Mouse (Mus musculus) limb, embryonic 11.5 days (tissue): ENCODE data around the gene Gm7138. TPM values are rescaled to one million over a fixed set of nuclear protein-coding genes. Genes with fewer than 3 reads are reported as not detected.
"Not testable (repeated sequence)": the region's sequence is repeated elsewhere in the genome, so short reads cannot be mapped to it uniquely, and the experiment has no call there.

Experiments used
- ATAC-seq: fragments of 200-750 bp; cut with Nextera tagmentation; 2 replicates; pipeline ENCODE4 v1.8.0; 2017; ENCODE audit warnings: low read depth; ENCODE audit not compliant: insufficient number of reproducible peaks, low FRiP score, low TSS enrichment
- DNase-seq: peaks from one replicate; pipeline ENCODE4 v3.0.0-alpha.2; 2015; ENCODE audit warnings: low spot score
- H3K27ac ChIP-seq: fragments of 300-500 bp; sonication (generic); replicated peaks from 2 replicates; pipeline ENCODE4 v1.5.1; 2014; ENCODE audit warnings: low read depth, mild to moderate bottlenecking, low read length
- H3K27me3 ChIP-seq: fragments of 300-500 bp; sonication (generic); 2 replicates; pipeline ENCODE4 v1.6.1; 2014; ENCODE audit warnings: mild to moderate bottlenecking, low read length, mixed read lengths; ENCODE audit not compliant: control insufficient read depth, insufficient read depth
- H3K36me3 ChIP-seq: fragments of 300-500 bp; sonication (generic); 2 replicates; pipeline ENCODE4 v1.6.1; 2014; ENCODE audit warnings: mild to moderate bottlenecking, low read length, moderate library complexity, mixed read lengths; ENCODE audit not compliant: control insufficient read depth, insufficient read depth
- H3K4me1 ChIP-seq: fragments of 300-500 bp; sonication (generic); 2 replicates; pipeline ENCODE4 v1.6.1; 2014; ENCODE audit warnings: low read length, mixed read lengths; ENCODE audit not compliant: control insufficient read depth, insufficient read depth
- H3K4me2 ChIP-seq: fragments of 300-500 bp; sonication (generic); 2 replicates; pipeline ENCODE4 v1.6.1; 2014; ENCODE audit warnings: low read depth, mild to moderate bottlenecking, moderate library complexity; ENCODE audit not compliant: severe bottlenecking
- H3K4me3 ChIP-seq: fragments of 300-500 bp; sonication (generic); 2 replicates; pipeline ENCODE4 v1.5.1; 2014; ENCODE audit warnings: low read depth, low read length
- H3K9ac ChIP-seq: fragments of 300-500 bp; sonication (generic); 2 replicates; pipeline ENCODE4 v1.6.1; 2014; ENCODE audit warnings: mild to moderate bottlenecking, low read length
- H3K9me3 ChIP-seq: fragments of 300-500 bp; sonication (generic); 2 replicates; pipeline ENCODE4 v1.6.1; 2016; ENCODE audit warnings: low read length; ENCODE audit not compliant: control insufficient read depth
- WGBS: fragments of 180-500 bp; shearing (Covaris S2); extraction: QIAGEN DNeasy Blood & Tissue Kit; methylation state at CpG from one replicate; pipeline ENCODE4 v1.1.7; 2014; 5-methylcytosine and 5-hydroxymethylcytosine counted together
- polyA plus RNA-seq: library from polyadenylated mRNA; unstranded; fragments of >200 nt; fragmentation: Nextera tagmentation; extraction: Ambion mirVana; gene quantifications from 2 replicates; pipeline ENCODE4 v1.2.1, GENCODE M21; 2014

Gene Gm7138
- polyA plus RNA-seq, 1 experiment from 2014 or later, result not detected

DNA sequence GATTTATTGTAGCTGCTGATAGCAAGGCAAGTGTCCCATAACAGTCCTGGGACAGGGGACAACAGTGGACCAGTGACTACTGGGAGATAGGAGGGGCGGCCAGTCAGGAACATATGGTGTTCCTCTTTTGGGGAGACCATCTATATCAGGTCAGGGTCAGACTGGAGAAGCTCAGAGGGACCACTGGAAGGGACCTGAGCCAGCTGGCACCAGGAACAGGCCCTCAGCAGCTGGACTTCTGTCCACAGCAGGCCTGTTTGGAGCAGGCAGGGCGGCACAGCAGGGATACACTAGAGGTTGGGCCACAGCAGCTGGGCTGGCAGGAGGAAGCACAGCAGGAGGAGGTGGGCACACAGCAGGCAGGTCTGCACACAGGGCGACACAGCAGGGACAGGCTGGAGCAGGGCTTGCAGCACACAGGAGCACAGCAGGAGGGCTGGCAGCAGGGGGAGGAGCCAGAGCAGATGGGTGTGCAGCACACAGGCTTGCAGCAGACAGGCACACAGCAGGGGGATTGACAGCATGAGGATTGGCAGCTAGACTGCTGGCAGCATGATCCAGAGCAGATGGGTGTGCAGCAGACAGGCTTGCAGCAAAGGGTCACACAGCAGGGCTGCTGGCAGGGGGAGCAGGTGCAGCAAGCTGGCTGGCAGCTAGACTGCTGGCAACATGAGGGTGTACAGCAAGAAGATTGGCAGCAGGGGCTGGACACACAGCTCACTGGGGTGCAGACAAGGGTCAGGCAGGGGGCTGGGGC is 21.6 kb upstream of the Gm7138 start:
- not testable (repeated sequence) for H3K9ac ChIP-seq, DNase-seq, H3K4me2 ChIP-seq, H3K4me3 ChIP-seq, H3K27ac ChIP-seq, H3K9me3 ChIP-seq, H3K36me3 ChIP-seq, ATAC-seq, H3K4me1 ChIP-seq, H3K27me3 ChIP-seq
- WGBS, result 24% methylated on average over 3 of the region's 3 CpGs

DNA sequence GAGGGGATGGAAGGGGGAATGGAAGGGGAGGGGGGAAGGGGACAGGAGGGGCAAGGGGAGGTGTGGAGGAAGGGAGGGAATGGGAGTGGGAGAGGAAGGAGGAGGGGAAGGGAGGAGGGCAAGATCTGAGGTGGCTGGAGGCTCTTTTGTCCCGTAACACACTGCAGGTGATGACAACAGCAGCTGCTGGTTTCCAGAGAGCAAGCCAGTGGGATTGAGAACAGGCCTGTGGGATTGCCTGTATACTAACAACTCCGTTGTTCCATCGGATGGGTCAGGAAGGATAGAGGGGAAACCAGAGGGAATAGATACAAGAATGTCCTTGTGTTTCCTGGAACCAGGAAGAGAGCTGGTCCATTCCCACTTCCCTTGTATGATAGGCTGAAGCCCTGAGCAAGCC is 20.9 kb upstream of the Gm7138 start:
- no peaks in the 10 kb centered on the region for H3K36me3 ChIP-seq
- ATAC-seq (no peak), DNase-seq (no peak)
- H3K9me3 ChIP-seq, result no peaks in the 10 kb centered on the region
- H3K27ac ChIP-seq, result no peak overlapping the region
- no peak overlapping the region for H3K4me3 ChIP-seq
- no peak overlapping the region for H3K9ac ChIP-seq
- no peak overlapping the region for H3K4me2 ChIP-seq
- 13% methylated on average over 3 of the region's 3 CpGs for WGBS
- no peaks in the 10 kb centered on the region for H3K4me1 ChIP-seq
- no peaks in the 10 kb centered on the region for H3K27me3 ChIP-seq

DNA sequence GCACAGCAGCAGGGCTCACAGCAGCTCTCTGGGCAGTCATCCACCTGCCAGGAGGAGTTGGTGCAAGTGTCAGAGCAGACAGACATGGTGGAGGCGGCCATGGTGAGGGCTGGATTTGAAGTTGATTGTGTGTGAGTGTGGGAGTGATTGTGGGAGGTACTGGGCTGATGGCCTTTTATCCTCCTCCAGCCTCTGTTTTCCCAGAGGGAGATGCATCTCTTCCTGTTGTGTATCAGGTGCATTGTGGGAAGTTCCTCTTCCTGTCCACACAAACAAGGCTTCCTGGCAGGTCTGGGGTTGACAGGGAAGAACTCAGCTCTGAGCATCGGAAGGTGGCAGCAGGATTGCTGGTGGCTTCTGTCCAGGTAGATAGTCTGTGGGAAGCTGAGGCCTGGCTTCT is 18.2 kb upstream of the Gm7138 start, which contains the start of gene Gm9639:
Gm9639 (minus strand) TSS at position 101 of the 400 bp plus-strand sequence.
- DNase-seq, result no peak
- H3K9me3 ChIP-seq, result no peaks in the 10 kb centered on the region
- H3K27me3 ChIP-seq, result no peaks in the 10 kb centered on the region
- no peaks in the 10 kb centered on the region for H3K36me3 ChIP-seq
- H3K4me2 ChIP-seq, result no peak within 1 kb of the TSS
- no peak for ATAC-seq
- H3K4me1 ChIP-seq, result no peaks in the 10 kb centered on the region
- no peak within 1 kb of the TSS for H3K4me3 ChIP-seq
- 60% methylated on average over 2 of the region's 2 CpGs for WGBS
- H3K27ac ChIP-seq, result no peak within 1 kb of the TSS
- H3K9ac ChIP-seq, result no peak within 1 kb of the TSS

DNA sequence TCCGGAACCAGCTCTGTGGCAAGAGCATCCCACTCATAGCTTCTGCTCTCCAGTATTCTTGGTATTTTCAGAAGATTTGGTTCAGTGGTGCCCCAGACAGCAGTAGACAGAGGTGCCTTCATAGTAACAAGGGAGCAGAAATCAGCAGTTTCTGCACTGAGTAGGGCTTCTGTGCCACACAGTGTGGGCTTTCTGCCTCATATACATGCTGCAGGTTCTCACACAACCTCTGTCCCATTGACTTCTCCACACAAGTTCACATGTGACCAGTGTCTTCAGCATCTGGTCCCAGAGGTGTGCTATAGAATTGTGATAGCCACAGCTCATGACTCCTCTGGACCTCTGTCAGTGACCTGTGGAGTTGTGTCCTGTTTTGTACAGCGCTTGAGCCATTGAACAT is 11.9 kb upstream of the Gm7138 start:
- no peaks in the 10 kb centered on the region for H3K9me3 ChIP-seq
- no peak overlapping the region for H3K4me2 ChIP-seq
- no peak overlapping the region for H3K9ac ChIP-seq
- H3K4me1 ChIP-seq, result no peaks in the 10 kb centered on the region
- H3K4me3 ChIP-seq, result no peak overlapping the region
- H3K27ac ChIP-seq, result no peak overlapping the region
- DNase-seq (no peak), ATAC-seq (no peak)
- H3K27me3 ChIP-seq, result no peaks in the 10 kb centered on the region
- 69% methylated on average over 2 of the region's 2 CpGs for WGBS
- no peaks in the 10 kb centered on the region for H3K36me3 ChIP-seq

DNA sequence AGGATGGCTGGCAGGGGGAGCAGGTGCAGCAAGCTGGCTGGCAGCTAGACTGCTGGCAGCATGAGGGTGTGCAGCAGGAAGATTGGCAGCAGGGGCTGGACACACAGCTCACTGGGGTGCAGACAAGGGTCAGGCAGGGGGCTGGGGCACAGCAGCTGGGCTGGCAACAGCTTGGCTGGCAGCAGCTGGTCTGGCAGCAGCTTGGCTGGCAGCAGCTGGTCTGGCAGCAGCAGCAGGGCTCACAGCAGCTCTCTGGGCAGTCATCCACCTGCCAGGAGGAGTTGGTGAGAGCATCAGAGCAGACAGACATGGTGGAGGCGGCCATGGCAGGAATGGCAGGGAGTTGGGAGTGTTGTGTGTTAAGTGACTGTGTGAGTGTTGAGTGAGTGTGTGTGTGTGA is 11.1 kb upstream of the Gm7138 start, which contains the start of gene Gm7137:
Gm7137 (minus strand) TSS at position 325 of the 400 bp plus-strand sequence.
- not testable (repeated sequence) for H3K9ac ChIP-seq, H3K4me2 ChIP-seq, H3K4me1 ChIP-seq, H3K27me3 ChIP-seq, ATAC-seq, H3K36me3 ChIP-seq, DNase-seq, H3K27ac ChIP-seq, H3K9me3 ChIP-seq, H3K4me3 ChIP-seq
- no CpG with 5 or more reads among the region's 1 CpGs for WGBS

DNA sequence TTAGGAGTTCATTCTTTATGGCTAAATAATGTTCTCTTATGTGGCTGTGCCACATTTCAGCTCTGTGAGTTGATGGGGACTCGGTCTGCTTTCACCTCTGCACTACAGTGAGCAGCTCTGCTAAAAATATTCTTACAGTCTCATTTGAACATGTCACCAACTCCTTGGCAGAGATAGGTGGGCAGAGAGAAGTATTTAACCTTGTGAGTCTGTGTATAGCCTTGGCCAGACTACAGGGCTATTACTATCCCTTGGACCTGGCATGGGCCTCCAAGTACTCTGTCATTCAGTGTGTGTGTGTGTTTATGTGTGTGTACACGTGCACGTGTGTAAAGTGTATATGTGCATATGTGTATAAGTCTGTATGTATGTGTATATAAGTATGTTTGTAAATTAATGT is 6.7 kb upstream of the Gm7138 start:
- not testable (repeated sequence) for H3K4me3 ChIP-seq, ATAC-seq, H3K4me2 ChIP-seq, H3K36me3 ChIP-seq, DNase-seq, H3K4me1 ChIP-seq, H3K27ac ChIP-seq, H3K27me3 ChIP-seq, H3K9me3 ChIP-seq, H3K9ac ChIP-seq
- WGBS, result 100% methylated on average over 1 of the region's 3 CpGs

DNA sequence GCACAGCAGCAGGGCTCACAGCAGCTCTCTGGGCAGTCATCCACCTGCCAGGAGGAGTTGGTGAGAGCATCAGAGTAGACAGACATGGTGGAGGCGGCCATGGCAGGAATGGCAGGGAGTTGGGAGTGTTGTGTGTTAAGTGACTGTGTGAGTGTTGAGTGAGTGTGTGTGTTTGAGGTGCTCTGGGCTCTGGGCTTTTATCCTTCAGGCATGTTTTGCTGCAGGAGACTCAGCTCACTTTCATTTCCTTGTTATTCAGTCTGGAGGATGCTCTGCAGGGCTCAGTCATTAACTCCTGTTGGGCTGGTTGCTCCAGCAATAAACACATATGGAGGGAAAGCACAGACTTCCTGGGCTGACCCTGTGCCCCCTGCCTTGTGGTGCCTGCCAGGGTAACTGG is 5.7 kb upstream of the Gm7138 start, which contains the start of gene Gm3250:
Gm3250 (minus strand) TSS at position 101 of the 400 bp plus-strand sequence.
- not testable (repeated sequence) for H3K4me2 ChIP-seq, DNase-seq, H3K4me3 ChIP-seq, H3K4me1 ChIP-seq, H3K9ac ChIP-seq, H3K9me3 ChIP-seq, H3K36me3 ChIP-seq, ATAC-seq, H3K27ac ChIP-seq, H3K27me3 ChIP-seq
- WGBS, result 67% methylated on average over 1 of the region's 1 CpGs

DNA sequence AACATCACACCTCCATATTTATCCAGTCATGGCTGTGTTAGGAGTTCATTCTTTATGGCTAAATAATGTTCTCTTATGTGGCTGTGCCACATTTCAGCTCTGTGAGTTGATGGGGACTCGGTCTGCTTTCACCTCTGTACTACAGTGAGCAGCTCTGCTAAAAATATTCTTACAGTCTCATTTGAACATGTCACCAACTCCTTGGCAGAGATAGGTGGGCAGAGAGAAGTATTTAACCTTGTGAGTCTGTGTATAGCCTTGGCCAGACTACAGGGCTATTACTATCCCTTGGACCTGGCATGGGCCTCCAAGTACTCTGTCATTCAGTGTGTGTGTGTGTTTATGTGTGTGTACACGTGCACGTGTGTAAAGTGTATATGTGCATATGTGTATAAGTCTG is 4.6 kb downstream of the Gm7138 start:
- H3K9me3 ChIP-seq, H3K27me3 ChIP-seq, H3K4me2 ChIP-seq, DNase-seq, H3K4me3 ChIP-seq, H3K27ac ChIP-seq, H3K9ac ChIP-seq, ATAC-seq, H3K36me3 ChIP-seq, H3K4me1 ChIP-seq: not testable (repeated sequence)
- WGBS, result 100% methylated on average over 1 of the region's 3 CpGs

DNA sequence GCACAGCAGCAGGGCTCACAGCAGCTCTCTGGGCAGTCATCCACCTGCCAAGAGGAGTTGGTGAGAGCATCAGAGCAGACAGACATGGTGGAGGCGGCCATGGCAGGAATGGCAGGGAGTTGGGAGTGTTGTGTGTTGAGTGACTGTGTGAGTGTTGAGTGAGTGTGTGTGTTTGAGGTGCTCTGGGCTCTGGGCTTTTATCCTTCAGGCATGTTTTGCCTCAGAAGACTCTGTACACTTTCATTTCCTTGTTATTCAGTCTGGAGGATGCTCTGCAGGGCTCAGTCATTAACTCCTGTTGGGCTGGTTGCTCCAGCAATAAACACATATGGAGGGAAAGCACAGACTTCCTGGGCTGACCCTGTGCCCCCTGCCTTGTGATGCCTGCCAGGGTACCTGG is 5.5 kb downstream of the Gm7138 start, which contains the start of gene Gm3238:
Gm3238 (minus strand) TSS at position 101 of the 400 bp plus-strand sequence.
- H3K4me2 ChIP-seq, H3K4me3 ChIP-seq, H3K27ac ChIP-seq, H3K4me1 ChIP-seq, ATAC-seq, H3K9ac ChIP-seq, H3K36me3 ChIP-seq, DNase-seq, H3K27me3 ChIP-seq, H3K9me3 ChIP-seq: not testable (repeated sequence)
- WGBS, result 83% methylated on average over 1 of the region's 1 CpGs
